Mouse (Mus musculus) bone marrow macrophage, adult 2 months (primary cell): Measurements from ENCODE around the gene Wnt1. TPM values are rescaled to one million over a fixed set of nuclear protein-coding genes. Genes with fewer than 3 reads are reported as not detected.

ENCODE experiments used
- H3K27ac ChIP-seq: 2 replicates; pipeline ENCODE4 v1.5.1; 2012; ENCODE audit warnings: low read depth, low read length; ENCODE audit not compliant: insufficient read depth
- H3K4me1 ChIP-seq: 2 replicates; pipeline ENCODE4 v1.6.1; 2012; ENCODE audit warnings: low read length; ENCODE audit not compliant: control insufficient read depth, insufficient read depth
- H3K4me3 ChIP-seq: 2 replicates; pipeline ENCODE4 v1.5.1; 2012; ENCODE audit warnings: mild to moderate bottlenecking, low read length, moderate library complexity; ENCODE audit not compliant: insufficient read depth
- CTCF ChIP-seq: IDR thresholded peaks from 2 replicates; pipeline ENCODE4 v1.5.1; 2012; ENCODE audit warnings: low read depth, mild to moderate bottlenecking, low read length, moderate library complexity
- POLR2A ChIP-seq: IDR thresholded peaks from 2 replicates; pipeline ENCODE4 v1.6.1; 2012; ENCODE audit warnings: mild to moderate bottlenecking, low read depth, low read length, borderline replicate concordance
- polyA plus RNA-seq: library from polyadenylated mRNA; stranded (reverse); fragments of >200 nt; gene quantifications from 2 replicates; pipeline ENCODE4 v1.2.4, GENCODE M21; 2012; ENCODE audit not compliant: missing spikeins, insufficient read depth, insufficient read length

The Wnt1 gene
- polyA plus RNA-seq, 1 experiment = not detected

DNA sequence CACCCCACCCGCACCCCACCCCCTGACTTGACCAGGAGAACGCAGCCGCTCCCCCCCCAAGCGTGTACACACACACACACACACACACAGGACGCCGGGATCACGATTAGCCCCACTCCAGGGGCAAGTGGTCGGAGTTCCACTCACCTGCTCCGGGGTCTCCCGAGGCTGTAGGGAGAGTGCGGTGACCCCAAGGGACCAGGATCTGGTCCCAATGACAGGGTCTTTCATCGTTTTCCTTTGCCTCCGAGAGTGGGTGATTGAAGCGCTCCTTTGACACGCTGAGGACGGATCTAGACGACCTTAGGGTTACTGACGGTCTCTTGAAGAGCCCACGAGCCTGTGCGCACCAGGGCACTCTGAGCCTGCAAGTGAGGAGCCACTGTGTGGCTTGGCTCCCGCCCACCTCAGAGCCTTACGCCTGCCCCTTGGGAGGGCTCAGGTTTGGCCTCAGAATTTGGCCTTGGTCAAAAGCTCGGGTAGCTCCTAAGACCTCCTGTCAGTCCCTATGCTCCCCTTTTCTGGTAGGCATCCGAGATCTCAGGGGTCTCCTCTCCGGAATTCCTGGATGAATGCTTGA is 11.4 kb upstream of the Wnt1 start:
- Histone ChIP-seq H3K4me3 (peak overlapping the region; percentile 15; the same call in 1 of the 2 replicates), H3K4me1 (0 out of 2 replicates have a peak, but pooled peaks cover 3% of the 10 kb centered on the region), H3K27ac (no peak overlapping the region)
- no peak for TF ChIP-seq CTCF
- no peak for TF ChIP-seq POLR2A

GRCm38 (mm10) chr15:98778806-98779205 is 10.9 kb upstream of the Wnt1 start:
- no peak overlapping the region for H3K4me3 ChIP-seq
- H3K4me1 ChIP-seq = 0 out of 2 replicates have a peak, but pooled peaks cover 3% of the 10 kb centered on the region
- TF ChIP-seq CTCF (no peak), POLR2A (no peak)
- no peak overlapping the region for H3K27ac ChIP-seq

DNA sequence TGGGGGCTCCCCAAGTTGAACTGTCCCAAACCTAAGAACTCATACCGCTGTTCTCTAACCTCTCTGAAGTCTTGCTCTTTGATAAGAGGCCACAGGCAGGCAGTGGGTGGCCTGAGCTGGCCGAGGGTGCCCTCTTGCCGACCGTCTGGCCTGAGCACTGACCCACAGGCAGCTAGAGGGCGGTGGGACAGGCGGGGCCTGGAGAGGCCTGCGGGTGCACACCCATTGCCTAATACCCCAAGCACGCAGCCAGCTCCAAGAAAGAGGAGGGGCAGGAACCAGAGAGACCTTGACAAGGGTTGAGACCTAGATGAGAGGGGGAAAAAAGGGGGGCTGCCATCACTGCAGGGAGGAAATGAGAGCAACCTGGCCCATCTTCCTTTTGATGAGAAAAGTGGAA is 9.6 kb upstream of the Wnt1 start:
- Histone ChIP-seq H3K4me1 (0 out of 2 replicates have a peak, but pooled peaks cover 3% of the 10 kb centered on the region), H3K4me3 (no peak overlapping the region), H3K27ac (no peak overlapping the region)
- TF ChIP-seq CTCF (no peak), POLR2A (no peak)

DNA sequence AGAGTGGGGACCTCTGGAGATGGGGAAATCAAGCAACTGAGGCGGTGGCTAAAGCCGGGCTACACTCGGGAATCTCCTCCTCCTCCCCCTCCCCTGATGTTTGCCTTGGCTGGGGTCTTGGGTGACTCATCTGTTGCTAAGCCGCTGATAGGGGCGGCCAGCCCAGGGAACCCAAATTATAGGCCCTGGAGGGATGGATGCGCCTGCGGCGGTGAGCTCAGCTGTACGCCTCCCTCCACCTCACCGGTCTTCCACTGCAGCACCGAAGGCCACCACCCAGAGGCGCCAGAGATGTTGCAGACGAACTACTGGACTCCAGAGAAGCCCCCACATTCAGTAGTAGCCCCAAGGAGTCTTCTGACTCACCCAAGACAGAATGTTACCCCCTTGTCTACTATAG is 9.1 kb upstream of the Wnt1 start:
- Histone ChIP-seq H3K4me3 (no peak overlapping the region), H3K27ac (no peak overlapping the region), H3K4me1 (0 out of 2 replicates have a peak, but pooled peaks cover 3% of the 10 kb centered on the region)
- TF ChIP-seq POLR2A (no peak), CTCF (no peak)

GRCm38 (mm10) chr15:98781166-98781565 is 8.5 kb upstream of the Wnt1 start:
- TF ChIP-seq CTCF = no peak
- no peak for TF ChIP-seq POLR2A
- H3K4me1 ChIP-seq = 0 out of 2 replicates have a peak, but pooled peaks cover 3% of the 10 kb centered on the region
- no peak overlapping the region for H3K27ac ChIP-seq
- no peak overlapping the region for H3K4me3 ChIP-seq

GRCm38 (mm10) chr15:98785744-98786143 is 3.9 kb upstream of the Wnt1 start:
- Histone ChIP-seq H3K4me3 (no peak overlapping the region), H3K27ac (no peak overlapping the region), H3K4me1 (no peaks in the 10 kb centered on the region)
- TF ChIP-seq POLR2A = no peak
- peak; percentile 41; the same call in 1 of the 2 replicates for TF ChIP-seq CTCF

DNA sequence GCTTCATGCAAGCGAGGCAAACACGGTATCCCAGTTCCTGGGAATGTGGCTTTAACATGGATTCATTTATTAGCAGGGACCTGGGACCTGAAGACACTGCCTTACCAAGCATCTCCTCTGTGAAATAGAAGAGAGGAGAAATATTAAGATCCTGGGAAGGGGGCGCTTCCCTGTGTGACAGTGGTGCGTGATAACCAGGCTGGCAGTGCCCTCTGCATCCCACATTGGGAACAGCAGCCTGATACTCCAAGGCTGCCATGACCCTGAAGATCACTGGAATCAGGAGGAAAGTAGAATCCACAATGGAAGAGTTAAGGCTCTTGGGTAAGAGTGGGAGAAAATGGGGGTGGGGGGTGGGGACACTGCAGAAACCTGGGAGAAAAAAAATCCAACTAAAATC is 1.7 kb upstream of the Wnt1 start:
- Histone ChIP-seq H3K4me1 (no peaks in the 10 kb centered on the region), H3K4me3 (no peak overlapping the region), H3K27ac (no peak overlapping the region)
- no peak for TF ChIP-seq CTCF
- TF ChIP-seq POLR2A = no peak

DNA sequence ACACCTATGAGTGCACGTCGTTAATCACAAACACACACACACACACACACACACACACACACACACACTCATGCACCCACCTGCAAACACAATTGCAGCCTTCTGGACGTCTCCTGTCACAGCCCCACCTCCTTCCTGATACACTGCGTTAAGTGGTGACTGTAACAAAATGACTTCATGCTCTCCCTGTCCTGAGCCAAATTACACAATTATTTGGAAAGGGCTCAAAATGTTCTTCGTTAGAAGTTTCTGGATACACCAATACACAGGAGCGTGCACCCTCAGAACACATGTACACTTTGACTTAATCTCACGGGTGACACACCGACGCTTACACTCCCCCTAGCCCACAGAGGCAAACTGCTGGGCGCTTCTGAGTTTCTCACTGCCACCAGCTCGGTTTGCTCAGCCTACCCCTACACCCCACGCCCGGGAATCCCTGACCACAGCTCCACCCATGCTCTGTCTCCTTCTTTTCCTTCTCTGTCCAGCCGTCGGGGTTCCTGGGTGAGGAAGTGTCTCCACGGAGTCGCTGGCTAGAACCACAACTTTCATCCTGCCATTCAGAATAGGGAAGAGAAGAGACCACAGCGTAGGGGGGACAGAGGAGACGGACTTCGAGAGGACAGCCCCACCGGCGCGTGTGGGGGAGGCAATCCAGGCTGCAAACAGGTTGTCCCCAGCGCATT is 541 bp upstream of the Wnt1 start:
- no peaks in the 10 kb centered on the region for H3K4me1 ChIP-seq
- TF ChIP-seq POLR2A (no peak), CTCF (peak; percentile 29)
- no peak overlapping the region for H3K4me3 ChIP-seq
- H3K27ac ChIP-seq = no peak overlapping the region

GRCm38 (mm10) chr15:98790761-98791160 is 1.1 kb downstream of the Wnt1 start:
- Histone ChIP-seq H3K4me1 (no peaks in the 10 kb centered on the region), H3K27ac (no peak overlapping the region), H3K4me3 (peak overlapping the region; percentile 25)
- TF ChIP-seq POLR2A = no peak
- no peak for TF ChIP-seq CTCF

- no peak for TF ChIP-seq CTCF
- no peak for TF ChIP-seq POLR2A
- Histone ChIP-seq H3K27ac (no peak overlapping the region), H3K4me1 (no peaks in the 10 kb centered on the region), H3K4me3 (peak overlapping the region; percentile 25)
Measured at GRCm38 (mm10) chr15:98791221-98791620, 1.6 kb downstream of the Wnt1 start.

GRCm38 (mm10) chr15:98791771-98792170 is 2.1 kb downstream of the Wnt1 start:
- Histone ChIP-seq H3K27ac (no peak overlapping the region), H3K4me3 (no peak overlapping the region), H3K4me1 (no peaks in the 10 kb centered on the region)
- no peak for TF ChIP-seq CTCF
- no peak for TF ChIP-seq POLR2A
